Mouse (Mus musculus) cerebellum, adult 8-10 months (tissue): ENCODE results near the gene BC061237.
"Not testable (repeated sequence)": the region's sequence is repeated elsewhere in the genome, so short reads cannot be mapped to it uniquely, and the experiment has no call there.

Experiments
- DNase-seq: peaks from one replicate; pipeline ENCODE4 v3.0.0; 2022

BC061237 gene

GRCm38 (mm10) chr14:44492163-44492562, at the start of gene BC061237:
TSS of gene BC061237 (plus strand) at chr14:44492463.
- DNase-seq: not testable (repeated sequence)

DNA sequence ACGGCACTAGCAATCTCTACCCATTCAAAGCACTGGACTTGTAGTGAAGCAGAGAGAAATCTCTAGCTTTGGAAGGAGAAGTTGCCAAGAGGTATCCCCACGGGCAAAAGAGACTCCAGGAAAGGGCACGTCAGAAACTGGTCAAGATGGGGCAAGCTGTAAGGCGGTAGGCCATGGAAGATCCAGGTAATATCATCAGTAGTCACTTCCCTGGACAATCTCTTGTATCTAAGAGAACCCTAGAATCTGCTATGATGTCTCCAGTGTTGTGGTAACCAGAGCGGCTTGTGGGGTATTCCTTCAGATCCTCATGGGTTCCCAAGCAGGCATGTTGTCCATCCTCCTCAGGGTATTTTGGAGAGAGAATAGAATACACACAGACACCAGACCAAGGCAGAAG, 25.7 kb downstream of the BC061237 start, which contains the start of gene Gm17093:
Gm17093 (plus strand) TSS at position 301 of the 400 bp plus-strand sequence.
- DNase-seq: not testable (repeated sequence)

DNA sequence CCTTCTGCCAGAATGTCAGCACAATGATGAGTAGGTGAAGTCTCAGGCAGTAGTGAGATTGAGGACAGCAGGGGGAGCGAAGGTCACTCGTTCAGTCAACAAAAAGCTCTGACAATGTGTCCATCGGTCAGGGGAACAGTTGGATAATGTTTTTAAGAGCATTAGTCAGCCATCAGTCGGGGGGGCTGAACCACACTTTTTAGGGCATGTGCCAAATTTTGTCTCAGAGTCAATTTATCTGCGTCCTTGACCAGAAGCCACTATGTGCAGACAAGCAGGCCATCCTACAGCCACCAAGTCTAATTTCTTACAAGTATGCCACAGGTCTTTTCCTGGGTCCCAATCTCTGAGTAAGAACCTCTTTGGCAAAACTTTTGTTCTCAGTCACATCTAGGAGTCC, 55.7 kb downstream of the BC061237 start:
- not testable (repeated sequence) for DNase-seq
